Mouse (Mus musculus): Measurements from ENCODE around the gene Wipi1. TPM values are rescaled to one million over a fixed set of nuclear protein-coding genes. Genes with fewer than 3 reads are reported as not detected.

The Wipi1 gene
- polyA plus RNA-seq, 1 experiment = not detected

DNA sequence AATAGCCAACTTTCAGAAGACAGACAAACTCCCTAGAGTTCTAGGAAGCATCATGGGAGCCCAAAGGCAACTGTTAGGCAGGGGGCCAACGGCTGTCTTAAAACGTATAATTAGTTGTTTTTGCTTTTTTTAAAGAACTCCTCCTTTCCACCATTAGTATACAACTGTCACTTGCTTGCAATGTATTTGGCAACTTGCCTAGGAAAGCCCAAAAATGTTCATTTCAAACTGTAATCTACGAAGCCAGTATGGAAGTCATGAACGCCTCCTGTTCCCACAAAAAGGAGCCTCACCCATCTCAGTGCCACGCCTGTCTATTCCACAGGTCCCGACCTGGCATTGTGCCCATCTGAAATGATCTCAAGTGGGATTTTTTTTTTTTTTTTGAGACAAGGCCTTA, 35.9 kb downstream of the Wipi1 start:
- no peak overlapping the region for H3K27ac ChIP-seq (ENCODE audit: insufficient read depth, low read depth, low read length)
- TF ChIP-seq POLR2A (IDR thresholded peaks at IDR 0.05; ENCODE audit: insufficient read depth, low read depth, low read length) = no peak
- TF ChIP-seq CTCF (IDR thresholded peaks at IDR 0.05; ENCODE audit: insufficient read depth, low read depth, low read length) = no peak
- 37% methylated on average over 6 of the region's 6 CpGs for WGBS

GRCm38 (mm10) chr11:109574604-109575003, 37.2 kb downstream of the Wipi1 start:
- 88% methylated on average over 2 of the region's 2 CpGs for WGBS

More for the DNA sequence above, 35.9 kb downstream of the Wipi1 start:
- Histone ChIP-seq H3K4me1 (ENCODE audit: control insufficient read depth, insufficient read depth, low read length) (peaks cover 20% of the 10 kb centered on the region), H3K4me3 (ENCODE audit: insufficient read depth, low read depth, low read length) (no peak overlapping the region)

DNA sequence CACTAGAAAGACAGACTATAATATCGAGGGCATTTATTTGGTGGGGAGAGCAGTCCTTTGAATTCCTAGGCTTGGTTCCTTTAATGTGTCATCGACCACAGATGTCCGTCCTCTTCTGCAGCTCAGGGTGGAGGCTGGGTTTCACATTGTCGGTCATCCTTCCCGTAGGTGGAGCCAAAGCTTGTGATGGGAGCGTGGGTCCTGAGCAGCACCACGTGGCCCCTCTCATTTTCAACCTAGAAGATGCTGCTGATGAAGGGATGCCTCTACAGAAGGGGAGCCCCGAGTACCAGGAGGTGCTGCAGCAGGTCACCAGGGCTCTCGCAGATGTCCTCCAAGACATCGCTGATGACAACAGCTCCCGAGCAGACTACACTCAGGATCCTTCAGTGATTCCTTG, 39.7 kb downstream of the Wipi1 start:
- Histone ChIP-seq H3K27ac (ENCODE audit: insufficient read depth, low read depth, low read length) (no peak overlapping the region), H3K4me1 (ENCODE audit: control insufficient read depth, insufficient read depth, low read length) (peaks cover 22% of the 10 kb centered on the region), H3K4me3 (ENCODE audit: insufficient read depth, low read depth, low read length) (no peak overlapping the region)
- no peak for TF ChIP-seq POLR2A (IDR thresholded peaks at IDR 0.05; ENCODE audit: insufficient read depth, low read depth, low read length)
- no peak for TF ChIP-seq CTCF (IDR thresholded peaks at IDR 0.05; ENCODE audit: insufficient read depth, low read depth, low read length)
- WGBS = 92% methylated on average over 11 of the region's 11 CpGs

More at GRCm38 (mm10) chr11:109574604-109575003, 37.2 kb downstream of the Wipi1 start:
- Histone ChIP-seq H3K27ac (ENCODE audit: insufficient read depth, low read depth, low read length) (no peak overlapping the region), H3K4me1 (ENCODE audit: control insufficient read depth, insufficient read depth, low read length) (peaks cover 23% of the 10 kb centered on the region), H3K4me3 (ENCODE audit: insufficient read depth, low read depth, low read length) (no peak overlapping the region)
- TF ChIP-seq CTCF (IDR thresholded peaks at IDR 0.05; ENCODE audit: insufficient read depth, low read depth, low read length) (no peak), POLR2A (IDR thresholded peaks at IDR 0.05; ENCODE audit: insufficient read depth, low read depth, low read length) (no peak)

DNA sequence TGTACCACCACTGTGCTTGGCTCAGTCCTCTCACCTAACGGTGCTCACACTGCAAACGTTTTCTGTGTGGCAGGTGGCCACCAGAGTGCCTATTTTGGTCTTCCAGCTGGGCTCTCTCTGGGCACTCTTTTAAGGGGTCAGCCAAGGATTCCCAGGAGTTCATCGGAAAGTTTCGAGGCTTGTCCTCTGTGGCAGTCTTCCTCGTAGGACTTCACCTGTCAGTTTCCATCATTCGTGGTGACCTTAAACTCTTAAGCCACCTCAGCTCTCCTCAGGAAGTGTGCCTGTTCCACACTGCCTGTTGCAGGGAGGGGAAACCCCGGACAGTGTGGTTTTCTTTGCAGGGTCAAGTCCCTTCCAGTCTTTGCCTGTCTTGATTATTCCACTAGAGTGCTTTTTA, 42.0 kb downstream of the Wipi1 start:
- peaks cover 11% of the 10 kb centered on the region for H3K4me1 ChIP-seq (ENCODE audit: control insufficient read depth, insufficient read depth, low read length)
- TF ChIP-seq CTCF (IDR thresholded peaks at IDR 0.05; ENCODE audit: insufficient read depth, low read depth, low read length) (no peak), POLR2A (IDR thresholded peaks at IDR 0.05; ENCODE audit: insufficient read depth, low read depth, low read length) (no peak)
- 69% methylated on average over 7 of the region's 7 CpGs for WGBS
- H3K4me3 ChIP-seq (ENCODE audit: insufficient read depth, low read depth, low read length) = no peak overlapping the region
- H3K27ac ChIP-seq (ENCODE audit: insufficient read depth, low read depth, low read length) = no peak overlapping the region

GRCm38 (mm10) chr11:109569007-109569618, 42.7 kb downstream of the Wipi1 start:
- H3K27ac ChIP-seq (ENCODE audit: insufficient read depth, low read depth, low read length) = no peak overlapping the region
- 46% methylated on average over 12 of the region's 12 CpGs for WGBS
- peaks cover 9% of the 10 kb centered on the region; the same call in 1 of the 2 replicates for H3K4me1 ChIP-seq (ENCODE audit: control insufficient read depth, insufficient read depth, low read length)
- H3K4me3 ChIP-seq (ENCODE audit: insufficient read depth, low read depth, low read length) = no peak overlapping the region
- no peak for TF ChIP-seq POLR2A (IDR thresholded peaks at IDR 0.05; ENCODE audit: insufficient read depth, low read depth, low read length)
- TF ChIP-seq CTCF (IDR thresholded peaks at IDR 0.05; ENCODE audit: insufficient read depth, low read depth, low read length) = no peak

- Histone ChIP-seq H3K4me1 (ENCODE audit: control insufficient read depth, insufficient read depth, low read length) (peaks cover 3% of the 10 kb centered on the region; the same call in 1 of the 2 replicates), H3K4me3 (ENCODE audit: insufficient read depth, low read depth, low read length) (no peak overlapping the region), H3K27ac (ENCODE audit: insufficient read depth, low read depth, low read length) (no peak overlapping the region)
- 73% methylated on average over 15 of the region's 15 CpGs for WGBS
- TF ChIP-seq CTCF (IDR thresholded peaks at IDR 0.05; ENCODE audit: insufficient read depth, low read depth, low read length) (no peak), POLR2A (IDR thresholded peaks at IDR 0.05; ENCODE audit: insufficient read depth, low read depth, low read length) (no peak)
Observed at GRCm38 (mm10) chr11:109564466-109565214, 47.1 kb downstream of the Wipi1 start.

- TF ChIP-seq POLR2A (IDR thresholded peaks at IDR 0.05; ENCODE audit: insufficient read depth, low read depth, low read length) (no peak), CTCF (IDR thresholded peaks at IDR 0.05; ENCODE audit: insufficient read depth, low read depth, low read length) (no peak)
- WGBS = 93% methylated on average over 4 of the region's 4 CpGs
- Histone ChIP-seq H3K4me3 (ENCODE audit: insufficient read depth, low read depth, low read length) (no peak overlapping the region), H3K27ac (ENCODE audit: insufficient read depth, low read depth, low read length) (no peak overlapping the region), H3K4me1 (ENCODE audit: control insufficient read depth, insufficient read depth, low read length) (0 out of 2 replicates have a peak, but pooled peaks cover 2% of the 10 kb centered on the region)
Observed at GRCm38 (mm10) chr11:109563708-109564107, 48.1 kb downstream of the Wipi1 start.

DNA sequence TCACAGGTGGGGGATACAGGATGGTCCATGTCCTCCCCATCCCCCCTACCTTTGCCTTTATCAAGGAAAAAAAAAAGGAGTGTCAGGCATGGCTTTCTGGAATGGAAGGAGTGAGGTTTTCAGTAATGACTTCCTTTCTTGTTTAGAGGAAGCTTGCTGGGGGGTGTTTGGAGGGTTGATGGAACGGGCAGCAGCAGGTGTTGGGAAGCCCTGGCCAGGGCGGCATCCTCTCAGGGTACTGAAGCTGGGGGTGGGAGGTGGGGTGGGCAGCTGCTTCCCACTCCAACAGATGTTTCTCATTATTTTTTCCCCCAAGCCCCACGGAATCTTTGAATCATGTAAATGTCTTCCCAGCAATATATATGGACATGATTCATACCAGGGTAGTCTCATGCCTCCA, 50.3 kb downstream of the Wipi1 start:
- TF ChIP-seq CTCF (IDR thresholded peaks at IDR 0.05; ENCODE audit: insufficient read depth, low read depth, low read length) (no peak), POLR2A (IDR thresholded peaks at IDR 0.05; ENCODE audit: insufficient read depth, low read depth, low read length) (no peak)
- whole genome bisulfite sequencing = 60% methylated on average over 3 of the region's 3 CpGs
- no peak overlapping the region for H3K4me3 ChIP-seq (ENCODE audit: insufficient read depth, low read depth, low read length)
- H3K4me1 ChIP-seq (ENCODE audit: control insufficient read depth, insufficient read depth, low read length) = 0 out of 2 replicates have a peak, but pooled peaks cover 2% of the 10 kb centered on the region
- H3K27ac ChIP-seq (ENCODE audit: insufficient read depth, low read depth, low read length) = no peak overlapping the region

- WGBS = 49% methylated on average over 9 of the region's 9 CpGs
- no peak overlapping the region for H3K27ac ChIP-seq (ENCODE audit: insufficient read depth, low read depth, low read length)
- TF ChIP-seq CTCF (IDR thresholded peaks at IDR 0.05; ENCODE audit: insufficient read depth, low read depth, low read length) = no peak
- TF ChIP-seq POLR2A (IDR thresholded peaks at IDR 0.05; ENCODE audit: insufficient read depth, low read depth, low read length) = no peak
- H3K4me3 ChIP-seq (ENCODE audit: insufficient read depth, low read depth, low read length) = no peak overlapping the region
- H3K4me1 ChIP-seq (ENCODE audit: control insufficient read depth, insufficient read depth, low read length) = 0 out of 2 replicates have a peak, but pooled peaks cover 2% of the 10 kb centered on the region
Observed at GRCm38 (mm10) chr11:109560793-109561257, 50.9 kb downstream of the Wipi1 start.

Measured in olfactory bulb, adult 2 months (tissue).